Mouse (Mus musculus) thymus, adult 2 months (tissue): ENCODE data around the gene Gm20721.

Source experiments
- CTCF ChIP-seq: fragments of 200-500 bp; IDR thresholded peaks from 2 replicates; pipeline ENCODE4 v1.5.1; 2012; ENCODE audit warnings: mild to moderate bottlenecking, control low read depth, low read length, moderate library complexity, borderline replicate concordance; ENCODE audit not compliant: control insufficient read depth, poor library complexity, insufficient read depth; ENCODE audit errors: extremely low read depth
- POLR2A ChIP-seq: fragments of 200-500 bp; IDR thresholded peaks from 2 replicates; pipeline ENCODE4 v1.6.1; 2012; ENCODE audit warnings: mild to moderate bottlenecking, low read length, control low read depth, moderate library complexity; ENCODE audit not compliant: control insufficient read depth, poor library complexity, insufficient read depth; ENCODE audit errors: extremely low read depth

DNA sequence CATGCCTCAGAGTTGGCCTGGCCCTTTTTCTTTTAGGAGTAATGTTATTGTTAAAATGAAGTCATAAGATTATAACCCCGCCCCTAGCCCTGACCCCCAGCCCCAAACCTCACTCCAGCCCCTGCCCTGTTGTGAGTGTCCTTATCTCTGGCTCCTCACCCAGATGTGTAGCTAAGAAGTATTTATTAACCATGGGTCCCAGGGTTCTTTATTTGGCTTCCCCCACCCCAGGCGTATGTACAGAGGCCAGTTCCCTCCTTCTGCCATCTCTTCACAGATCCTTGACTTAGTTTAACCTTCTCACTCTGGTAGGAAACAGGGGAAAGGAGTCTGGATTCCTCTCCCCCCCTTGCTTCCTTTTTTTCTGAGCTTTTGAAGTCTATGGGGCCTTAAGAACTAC, 33.9 kb downstream of the Gm20721 start:
- TF ChIP-seq CTCF (no peak), POLR2A (no peak)
